In genomic region chr15:78786411-78786818, GRCm38 (mm10) we compare ENCODE assay signal across 9 mouse cellular contexts. TPM values are rescaled to one million over a fixed set of nuclear protein-coding genes. Genes with fewer than 3 reads are reported as not detected.
A peak's percentile ranks its signal among the peaks of the same experiment; 100 is the strongest.
DNase-seq lines count a peak whose midpoint lies in the region; ATAC-seq and TF ChIP-seq lines count a peak whose summit lies in the region.
"Had no signal": no experiment of that assay in that cellular context is flagged by ENCODE, and none has a peak within 500 bp of the region (broad histone marks: within the 10 kb centered on the region; RNA-seq: fewer than 3 reads in every experiment).

No protein-coding gene starts in this region.

- H3K4me2 ChIP-seq in hindbrain, embryonic 13.5 days, result no peak overlapping the region
- no peak overlapping the region for H3K4me2 ChIP-seq in hindbrain, embryonic 12.5 days (replicated peaks)
- no peak overlapping the region for H3K4me2 ChIP-seq in heart, embryonic 11.5 days
- H3K4me2 ChIP-seq in limb, embryonic 15.5 days, result no peak overlapping the region

- no peak for TF ChIP-seq POLR2A in thymus, adult 2 months (IDR thresholded peaks at IDR 0.05; ENCODE audit: control insufficient read depth, extremely low read depth, insufficient read depth, low read length, poor library complexity)

- 71% methylated on average over 9 of the region's 9 CpGs for WGBS in hindbrain, embryonic 13.5 days
- 68% methylated on average over 9 of the region's 9 CpGs for WGBS in hindbrain, embryonic 12.5 days
- 69% methylated on average over 9 of the region's 9 CpGs for WGBS in heart, embryonic 11.5 days (ENCODE audit: insufficient replicate concordance)
- WGBS in limb, embryonic 15.5 days, result 75% methylated on average over 9 of the region's 9 CpGs
- WGBS in thymus, adult 2 months, result 94% methylated on average over 9 of the region's 9 CpGs

- no peaks in the 10 kb centered on the region for H3K27me3 ChIP-seq in hindbrain, embryonic 13.5 days
- H3K27me3 ChIP-seq in hindbrain, embryonic 12.5 days, result no peaks in the 10 kb centered on the region; the same call in 1 of the 2 replicates
- H3K27me3 ChIP-seq in heart, embryonic 11.5 days (ENCODE audit: control insufficient read depth, insufficient read depth, low read length), result no peaks in the 10 kb centered on the region
- peaks cover 17% of the 10 kb centered on the region for H3K27me3 ChIP-seq in limb, embryonic 15.5 days
- H3K27me3 ChIP-seq in thymus, adult 2 months (ENCODE audit: control insufficient read depth, insufficient read depth, low read length), result no peaks in the 10 kb centered on the region

- peaks cover 27% of the 10 kb centered on the region for H3K4me1 ChIP-seq in hindbrain, embryonic 13.5 days (replicated peaks)
- H3K4me1 ChIP-seq in hindbrain, embryonic 12.5 days, result peaks cover 30% of the 10 kb centered on the region
- H3K4me1 ChIP-seq in heart, embryonic 11.5 days (ENCODE audit: control insufficient read depth, insufficient read depth, low read length), result peaks cover 18% of the 10 kb centered on the region; the same call in 1 of the 2 replicates
- peaks cover 24% of the 10 kb centered on the region for H3K4me1 ChIP-seq in limb, embryonic 15.5 days
- H3K4me1 ChIP-seq in thymus, adult 2 months (replicated peaks; ENCODE audit: control insufficient read depth, insufficient read depth, low read length), result 0 out of 2 replicates have a peak, but pooled peaks cover 6% of the 10 kb centered on the region

- no peak overlapping the region for H3K9ac ChIP-seq in hindbrain, embryonic 13.5 days
- no peak overlapping the region; the same call in 1 of the 2 replicates for H3K9ac ChIP-seq in hindbrain, embryonic 12.5 days
- no peak overlapping the region for H3K9ac ChIP-seq in heart, embryonic 11.5 days (ENCODE audit: low read depth, low read length)
- H3K9ac ChIP-seq in limb, embryonic 15.5 days, result no peak overlapping the region

- no peaks in the 10 kb centered on the region for H3K9me3 ChIP-seq in hindbrain, embryonic 13.5 days
- no peaks in the 10 kb centered on the region for H3K9me3 ChIP-seq in hindbrain, embryonic 12.5 days (replicated peaks)
- no peaks in the 10 kb centered on the region for H3K9me3 ChIP-seq in heart, embryonic 11.5 days (replicated peaks; ENCODE audit: control insufficient read depth, low read length)
- no peaks in the 10 kb centered on the region for H3K9me3 ChIP-seq in limb, embryonic 15.5 days

- ATAC-seq in hindbrain, embryonic 13.5 days (ENCODE audit: low FRiP score), result no peak
- ATAC-seq in hindbrain, embryonic 12.5 days (ENCODE audit: low FRiP score), result no peak
- no peak for ATAC-seq in heart, embryonic 11.5 days (replicated peaks; ENCODE audit: insufficient number of reproducible peaks, low FRiP score, low TSS enrichment)
- no peak for ATAC-seq in limb, embryonic 15.5 days (ENCODE audit: insufficient number of reproducible peaks, low FRiP score, low TSS enrichment, low read depth)

- H3K4me3 ChIP-seq in hindbrain, embryonic 13.5 days, result no peak overlapping the region
- H3K4me3 ChIP-seq in hindbrain, embryonic 12.5 days, result no peak overlapping the region
- no peak overlapping the region for H3K4me3 ChIP-seq in heart, embryonic 11.5 days (ENCODE audit: low read depth, low read length)
- H3K4me3 ChIP-seq in limb, embryonic 15.5 days, result no peak overlapping the region
- no peak overlapping the region for H3K4me3 ChIP-seq in thymus, adult 2 months (ENCODE audit: control insufficient read depth, insufficient read depth, low read length)
- H3K4me3 ChIP-seq: myocyte had no signal

- peak overlapping the region; percentile 60; the same call in 1 of the 2 replicates for H3K27ac ChIP-seq in hindbrain, embryonic 13.5 days
- H3K27ac ChIP-seq in hindbrain, embryonic 12.5 days, result no peak overlapping the region
- H3K27ac ChIP-seq in heart, embryonic 11.5 days (ENCODE audit: low read depth, low read length), result peak overlapping the region; percentile 69; the same call in 1 of the 2 replicates
- H3K27ac ChIP-seq in limb, embryonic 15.5 days, result peak overlapping the region; percentile 18
- H3K27ac ChIP-seq in thymus, adult 2 months (ENCODE audit: control insufficient read depth, insufficient read depth, low read length), result no peak overlapping the region

- H3K36me3 ChIP-seq in hindbrain, embryonic 13.5 days, result no peaks in the 10 kb centered on the region
- H3K36me3 ChIP-seq in hindbrain, embryonic 12.5 days, result no peaks in the 10 kb centered on the region
- H3K36me3 ChIP-seq in heart, embryonic 11.5 days (ENCODE audit: control insufficient read depth, insufficient read depth, low read length), result no peaks in the 10 kb centered on the region; the same call in 1 of the 2 replicates
- H3K36me3 ChIP-seq in limb, embryonic 15.5 days, result no peaks in the 10 kb centered on the region
- no peaks in the 10 kb centered on the region for H3K36me3 ChIP-seq in thymus, adult 2 months (ENCODE audit: control insufficient read depth, insufficient read depth, low read length)

- no peak for TF ChIP-seq CTCF in thymus, adult 2 months (IDR thresholded peaks at IDR 0.05; ENCODE audit: borderline replicate concordance, control insufficient read depth, extremely low read depth, insufficient read depth, low read length, poor library complexity)

- DNase-seq in NIH3T3 (ENCODE audit: low read depth), result peak; percentile 53
- no peak for DNase-seq in frontal cortex, postnatal 25 days (ENCODE audit: low spot score in 2 of 2)
- DNase-seq in thymus, adult 2 months, result no peak
- no peak for DNase-seq in thymus, postnatal 10 days (ENCODE audit: low spot score in 2 of 2)

RNA-seq across cellular contexts. Expression of gene Mfng, which starts 13.1 kb away (rescaled TPM):
- 36.7 and 40.1 TPM in 2 replicates for polyA plus RNA-seq in hindbrain, embryonic 13.5 days (2015; fragmentation: Nextera tagmentation; extraction: Ambion mirVana)
- polyA plus RNA-seq in hindbrain, embryonic 12.5 days (2016; fragmentation: Nextera tagmentation; extraction: Ambion mirVana), result 51.7 and 58.0 TPM in 2 replicates
- polyA plus RNA-seq in heart, embryonic 11.5 days (2014; fragmentation: Nextera tagmentation; extraction: Ambion mirVana), result 3.0 and 3.7 TPM in 2 replicates
- 15.1 and 16.3 TPM in 2 replicates for polyA plus RNA-seq in limb, embryonic 15.5 days (2015; fragmentation: Nextera tagmentation; extraction: Ambion mirVana)
- 97.5 and 110 TPM in 2 replicates for polyA plus RNA-seq in thymus, adult 2 months (2012; rRNA removed)

RNA-seq across cellular contexts. Expression of gene Card10, which starts 16.4 kb away (rescaled TPM):
- polyA plus RNA-seq in hindbrain, embryonic 13.5 days (2015; fragmentation: Nextera tagmentation; extraction: Ambion mirVana), result 1.6 TPM in 2 replicates
- polyA plus RNA-seq in hindbrain, embryonic 12.5 days (2016; fragmentation: Nextera tagmentation; extraction: Ambion mirVana), result 2.7 and 2.9 TPM in 2 replicates
- polyA plus RNA-seq in heart, embryonic 11.5 days (2014; fragmentation: Nextera tagmentation; extraction: Ambion mirVana), result 3.7 and 4.2 TPM in 2 replicates
- polyA plus RNA-seq in limb, embryonic 15.5 days (2015; fragmentation: Nextera tagmentation; extraction: Ambion mirVana), result 3.4 and 3.8 TPM in 2 replicates
- polyA plus RNA-seq in thymus, adult 2 months (2012; rRNA removed), result 12.6 and 13.0 TPM in 2 replicates

RNA-seq across cellular contexts. Expression of gene Cdc42ep1, which starts 56.0 kb away (rescaled TPM):
- 9.5 and 11.0 TPM in 2 replicates for polyA plus RNA-seq in hindbrain, embryonic 13.5 days (2015; fragmentation: Nextera tagmentation; extraction: Ambion mirVana)
- polyA plus RNA-seq in hindbrain, embryonic 12.5 days (2016; fragmentation: Nextera tagmentation; extraction: Ambion mirVana), result 15.1 and 15.6 TPM in 2 replicates
- polyA plus RNA-seq in heart, embryonic 11.5 days (2014; fragmentation: Nextera tagmentation; extraction: Ambion mirVana), result 24.1 and 29.7 TPM in 2 replicates
- polyA plus RNA-seq in limb, embryonic 15.5 days (2015; fragmentation: Nextera tagmentation; extraction: Ambion mirVana), result 26.5 and 30.0 TPM in 2 replicates
- 8.1 and 12.5 TPM in 2 replicates for polyA plus RNA-seq in thymus, adult 2 months (2012; rRNA removed)

Comparison
In these comparisons a context has a peak if more than half of its experiments do, and no peak if none do; other contexts are left out.
1. H3K27ac ChIP-seq: peak in hindbrain, embryonic 13.5 days (single experiment), heart, embryonic 11.5 days (single experiment) and limb, embryonic 15.5 days (single experiment); none in hindbrain, embryonic 12.5 days (single experiment) and thymus, adult 2 months (single experiment).